Mouse (Mus musculus) heart, postnatal 0 days (tissue): ENCODE results near the gene Lsm7. TPM values are rescaled to one million over a fixed set of nuclear protein-coding genes. Genes with fewer than 3 reads are reported as not detected.
A peak's percentile ranks its signal among the peaks of the same experiment; 100 is the strongest.

Experiments used
- ATAC-seq: fragments of 200-750 bp; cut with Nextera tagmentation; 2 replicates; pipeline ENCODE4 v1.8.0; 2017; ENCODE audit warnings: low read depth, moderate number of reproducible peaks, moderate library complexity; ENCODE audit not compliant: insufficient read depth
- DNase-seq: peaks from one replicate; pipeline ENCODE4 v3.0.0-alpha.2; 2016; ENCODE audit warnings: low spot score
- H3K27ac ChIP-seq: fragments of 300-500 bp; sonication (generic); 2 replicates; pipeline ENCODE4 v1.5.1; 2014; ENCODE audit warnings: low read depth, mild to moderate bottlenecking
- H3K27me3 ChIP-seq: fragments of 300-500 bp; sonication (generic); 2 replicates; pipeline ENCODE4 v1.6.1; 2014; ENCODE audit warnings: low read length, mixed read lengths; ENCODE audit not compliant: control insufficient read depth, insufficient read depth
- H3K36me3 ChIP-seq: fragments of 300-500 bp; sonication (generic); replicated peaks from 2 replicates; pipeline ENCODE4 v1.6.1; 2014; ENCODE audit warnings: low read length, mixed read lengths; ENCODE audit not compliant: control insufficient read depth, insufficient read depth
- H3K4me1 ChIP-seq: fragments of 300-500 bp; sonication (generic); 2 replicates; pipeline ENCODE4 v1.6.1; 2014; ENCODE audit warnings: antibody characterized with exemption; ENCODE audit not compliant: control insufficient read depth, insufficient read depth
- H3K4me2 ChIP-seq: fragments of 300-500 bp; sonication (generic); 2 replicates; pipeline ENCODE4 v1.6.1; 2014; ENCODE audit warnings: low read depth, mild to moderate bottlenecking, low read length, moderate library complexity
- H3K4me3 ChIP-seq: fragments of 300-500 bp; sonication (generic); 2 replicates; pipeline ENCODE4 v1.5.1; 2014; ENCODE audit warnings: low read depth, low read length
- H3K9ac ChIP-seq: fragments of 300-500 bp; sonication (generic); replicated peaks from 2 replicates; pipeline ENCODE4 v1.6.1; 2014; ENCODE audit warnings: low read depth, low read length, mixed read lengths
- H3K9me3 ChIP-seq: fragments of 300-500 bp; sonication (generic); replicated peaks from 2 replicates; pipeline ENCODE4 v1.6.1; 2016; ENCODE audit warnings: low read length; ENCODE audit not compliant: control insufficient read depth
- CTCF ChIP-seq: IDR thresholded peaks from 2 replicates; pipeline ENCODE4 v1.5.1; 2016; ENCODE audit warnings: antibody characterized with exemption, control low read depth, low read depth
- EP300 ChIP-seq: IDR thresholded peaks from 2 replicates; pipeline ENCODE4 v1.6.1; 2016; ENCODE audit warnings: antibody characterized with exemption, low read depth
- WGBS: fragments of 180-500 bp; shearing (Covaris S2); extraction: QIAGEN DNeasy Blood & Tissue Kit; methylation state at CpG from one replicate; pipeline ENCODE4 v1.1.7; 2014; 5-methylcytosine and 5-hydroxymethylcytosine counted together
- polyA plus RNA-seq: library from polyadenylated mRNA; unstranded; fragments of >200 nt; fragmentation: Nextera tagmentation; extraction: Ambion mirVana; gene quantifications from 2 replicates; pipeline ENCODE4 v1.2.1, GENCODE M21; 2015
- total RNA-seq: library from RNA; depleted of rRNA; stranded (reverse); fragments of >200 nt; gene quantifications from 2 replicates; pipeline ENCODE4 v1.2.3, GENCODE M21; 2014; ENCODE audit warnings: low replicate concordance

Gene Lsm7
- total and polyA plus RNA-seq, 2 experiments from 2014 or later: 118 to 162 TPM

- Histone ChIP-seq H3K36me3 (peaks cover 12% of the 10 kb centered on the region; the same call in 1 of the 2 replicates), H3K4me3 (no peak overlapping the region), H3K9ac (0 out of 2 replicates have a peak overlapping the region, but pooled peaks have one; percentile 6), H3K9me3 (no peaks in the 10 kb centered on the region), H3K4me1 (peaks cover 7% of the 10 kb centered on the region), H3K27ac (no peak overlapping the region), H3K4me2 (0 out of 2 replicates have a peak overlapping the region, but pooled peaks have one; percentile 6), H3K27me3 (no peaks in the 10 kb centered on the region)
- no peak for DNase-seq
- ATAC-seq: no peak
- 26% methylated on average over 41 of the region's 41 CpGs for WGBS
- TF ChIP-seq EP300 (no peak), CTCF (no peak)
Observed at GRCm38 (mm10) chr10:80897861-80898510, 43.0 kb upstream of the Lsm7 start.

- no peak overlapping the region for H3K9ac ChIP-seq
- H3K4me3 ChIP-seq: no peak overlapping the region
- H3K36me3 ChIP-seq: peaks cover 9% of the 10 kb centered on the region; the same call in 1 of the 2 replicates
- peaks cover 7% of the 10 kb centered on the region for H3K4me1 ChIP-seq
- H3K4me2 ChIP-seq: no peak overlapping the region
- no peak for DNase-seq
- no peak for ATAC-seq
- no peak overlapping the region for H3K27ac ChIP-seq
- H3K27me3 ChIP-seq: no peaks in the 10 kb centered on the region
- TF ChIP-seq EP300: no peak
- no peak for TF ChIP-seq CTCF
- H3K9me3 ChIP-seq: no peaks in the 10 kb centered on the region
- WGBS: 66% methylated on average over 24 of the region's 24 CpGs
Observed at GRCm38 (mm10) chr10:80896581-80897485, 41.8 kb upstream of the Lsm7 start.

GRCm38 (mm10) chr10:80895697-80896096 is 40.7 kb upstream of the Lsm7 start:
- H3K36me3 ChIP-seq: peaks cover 9% of the 10 kb centered on the region; the same call in 1 of the 2 replicates
- DNase-seq: no peak
- no peak overlapping the region for H3K9ac ChIP-seq
- peaks cover 7% of the 10 kb centered on the region for H3K4me1 ChIP-seq
- TF ChIP-seq CTCF: no peak
- no peak for TF ChIP-seq EP300
- ATAC-seq: no peak
- no peak overlapping the region for H3K27ac ChIP-seq
- no peaks in the 10 kb centered on the region for H3K9me3 ChIP-seq
- no peak overlapping the region for H3K4me3 ChIP-seq
- no peak overlapping the region for H3K4me2 ChIP-seq
- 0 out of 2 replicates have a peak, but pooled peaks cover 2% of the 10 kb centered on the region for H3K27me3 ChIP-seq
- 79% methylated on average over 6 of the region's 6 CpGs for WGBS

- Histone ChIP-seq H3K4me2 (no peak overlapping the region), H3K4me1 (peaks cover 7% of the 10 kb centered on the region), H3K27ac (no peak overlapping the region), H3K27me3 (peaks cover 7% of the 10 kb centered on the region; the same call in 1 of the 2 replicates), H3K36me3 (peaks cover 9% of the 10 kb centered on the region; the same call in 1 of the 2 replicates), H3K9ac (no peak overlapping the region), H3K9me3 (no peaks in the 10 kb centered on the region), H3K4me3 (no peak overlapping the region)
- 77% methylated on average over 7 of the region's 7 CpGs for WGBS
- no peak for ATAC-seq
- no peak for DNase-seq
- no peak for TF ChIP-seq EP300
- no peak for TF ChIP-seq CTCF
Observed at GRCm38 (mm10) chr10:80895100-80895499, 40.1 kb upstream of the Lsm7 start.

GRCm38 (mm10) chr10:80887181-80887580 is 32.2 kb upstream of the Lsm7 start:
- Histone ChIP-seq H3K27ac (no peak overlapping the region), H3K4me2 (0 out of 2 replicates have a peak overlapping the region, but pooled peaks have one; percentile 9), H3K9ac (no peak overlapping the region), H3K4me3 (no peak overlapping the region), H3K9me3 (no peaks in the 10 kb centered on the region), H3K36me3 (no peaks in the 10 kb centered on the region), H3K4me1 (peaks cover 6% of the 10 kb centered on the region; the same call in 1 of the 2 replicates), H3K27me3 (peaks cover 28% of the 10 kb centered on the region)
- 15% methylated on average over 10 of the region's 11 CpGs for WGBS
- peak; percentile 50 for ATAC-seq
- no peak for TF ChIP-seq EP300
- no peak for TF ChIP-seq CTCF
- DNase-seq: peak; percentile 59
